Mouse (Mus musculus): ENCODE data around the gene Tceanc2. TPM values are rescaled to one million over a fixed set of nuclear protein-coding genes. Genes with fewer than 3 reads are reported as not detected.

Gene Tceanc2
- polyA plus RNA-seq, 1 experiment: 12.9 TPM

- DNase-seq (ENCODE audit: low spot score): no peak
Measured at GRCm38 (mm10) chr4:107179561-107179960, 645 bp upstream of the Tceanc2 start.

GRCm38 (mm10) chr4:107178182-107178829, 610 bp downstream of the Tceanc2 start, which contains the start of gene Tmem59:
Gene Tmem59, plus strand, starts transcription at chr4:107178399.
- DNase-seq (ENCODE audit: low spot score): peak; percentile 96

GRCm38 (mm10) chr4:107177506-107177905, 1.4 kb downstream of the Tceanc2 start:
- DNase-seq (ENCODE audit: low spot score): no peak

- DNase-seq (ENCODE audit: low spot score): no peak
Measured at GRCm38 (mm10) chr4:107167798-107168197, 11.1 kb downstream of the Tceanc2 start.

- DNase-seq (ENCODE audit: low spot score): no peak
Measured at GRCm38 (mm10) chr4:107166700-107167099, 12.2 kb downstream of the Tceanc2 start.

GRCm38 (mm10) chr4:107163756-107164587, 14.9 kb downstream of the Tceanc2 start:
- DNase-seq (ENCODE audit: low spot score): no peak

- no peak for DNase-seq (ENCODE audit: low spot score)
Measured at GRCm38 (mm10) chr4:107163341-107163740, 15.6 kb downstream of the Tceanc2 start.

GRCm38 (mm10) chr4:107160181-107160580, 18.7 kb downstream of the Tceanc2 start:
- no peak for DNase-seq (ENCODE audit: low spot score)

- DNase-seq (ENCODE audit: low spot score): no peak
Measured at GRCm38 (mm10) chr4:107159166-107159773, 19.6 kb downstream of the Tceanc2 start.

GRCm38 (mm10) chr4:107156983-107157401, 21.9 kb downstream of the Tceanc2 start:
- no peak for DNase-seq (ENCODE audit: low spot score)

GRCm38 (mm10) chr4:107152571-107152970, 26.3 kb downstream of the Tceanc2 start:
- DNase-seq (ENCODE audit: low spot score): no peak

- DNase-seq (ENCODE audit: low spot score): no peak
Measured at GRCm38 (mm10) chr4:107150991-107151390, 27.9 kb downstream of the Tceanc2 start.

GRCm38 (mm10) chr4:107143511-107143910, 35.4 kb downstream of the Tceanc2 start:
- no peak for DNase-seq (ENCODE audit: low spot score)

- no peak for DNase-seq (ENCODE audit: low spot score)
Measured at GRCm38 (mm10) chr4:107139836-107140631, 38.9 kb downstream of the Tceanc2 start.

- DNase-seq (ENCODE audit: low spot score): no peak
Measured at GRCm38 (mm10) chr4:107138948-107139835, 39.7 kb downstream of the Tceanc2 start.

- DNase-seq (ENCODE audit: low spot score): no peak
Measured at GRCm38 (mm10) chr4:107136531-107136930, 42.4 kb downstream of the Tceanc2 start.

- no peak for DNase-seq (ENCODE audit: low spot score)
Measured at GRCm38 (mm10) chr4:107135663-107136062, 43.3 kb downstream of the Tceanc2 start.

GRCm38 (mm10) chr4:107134891-107135290, 44.0 kb downstream of the Tceanc2 start:
- no peak for DNase-seq (ENCODE audit: low spot score)

- DNase-seq (ENCODE audit: low spot score): no peak
Measured at GRCm38 (mm10) chr4:107130534-107130933, 48.4 kb downstream of the Tceanc2 start.

GRCm38 (mm10) chr4:107129373-107129772, 49.5 kb downstream of the Tceanc2 start:
- DNase-seq (ENCODE audit: low spot score): no peak

Measured in urinary bladder, adult 2 months (tissue).